Mouse (Mus musculus): ENCODE data around the gene E330017A01Rik. TPM values are rescaled to one million over a fixed set of nuclear protein-coding genes. Genes with fewer than 3 reads are reported as not detected.

E330017A01Rik gene
- polyA plus RNA-seq, 1 experiment, result not detected

DNA sequence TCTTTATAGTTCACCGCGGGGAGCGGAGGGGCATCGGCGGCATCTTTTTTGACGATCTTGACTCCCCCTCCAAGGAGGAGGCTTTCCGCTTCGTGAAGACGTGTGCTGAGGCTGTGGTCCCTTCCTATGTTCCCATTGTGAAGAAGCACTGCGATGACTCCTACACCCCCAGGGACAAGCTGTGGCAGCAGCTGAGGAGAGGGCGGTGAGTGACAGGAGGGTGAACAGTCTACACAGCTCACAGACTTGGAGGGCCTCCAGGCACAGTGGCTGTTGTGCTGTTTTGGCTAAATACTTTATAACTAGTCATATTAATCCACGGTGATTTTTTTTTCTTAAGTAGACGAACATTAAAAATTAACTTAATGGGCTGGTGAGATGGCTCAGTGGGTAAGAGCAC lies 36.7 kb upstream of the E330017A01Rik start:
- Histone ChIP-seq H3K4me2 (ENCODE audit: low read depth) (no peak overlapping the region), H3K79me2 (ENCODE audit: control insufficient read depth, insufficient read depth) (peaks cover 15% of the 10 kb centered on the region), H3ac (ENCODE audit: control insufficient read depth, insufficient read length) (no peak overlapping the region), H3K4me3 (no peak overlapping the region), H3K36me3 (ENCODE audit: control insufficient read depth, insufficient read depth) (peaks cover 37% of the 10 kb centered on the region), H3K27me3 (ENCODE audit: control insufficient read depth, insufficient read depth, insufficient read length) (no peaks in the 10 kb centered on the region)
- no peak for TF ChIP-seq POLR2A (IDR thresholded peaks at IDR 0.05; ENCODE audit: insufficient read length, low read depth)
- TF ChIP-seq MYOD1 (IDR thresholded peaks at IDR 0.05; ENCODE audit: control insufficient read depth in 1 of 3, insufficient read length in 2 of 3, low read depth in 2 of 3), result no peak
- no peak for TF ChIP-seq MAX (IDR thresholded peaks at IDR 0.05; ENCODE audit: low read depth)
- TF ChIP-seq USF1 (IDR thresholded peaks at IDR 0.05; ENCODE audit: low read depth), result no peak
- TF ChIP-seq POLR2AphosphoS2 (IDR thresholded peaks at IDR 0.05; ENCODE audit: insufficient read length, low read depth), result no peak
- TF ChIP-seq TCF12 (IDR thresholded peaks at IDR 0.05; ENCODE audit: insufficient read depth, poor library complexity, severe bottlenecking), result no peak

DNA sequence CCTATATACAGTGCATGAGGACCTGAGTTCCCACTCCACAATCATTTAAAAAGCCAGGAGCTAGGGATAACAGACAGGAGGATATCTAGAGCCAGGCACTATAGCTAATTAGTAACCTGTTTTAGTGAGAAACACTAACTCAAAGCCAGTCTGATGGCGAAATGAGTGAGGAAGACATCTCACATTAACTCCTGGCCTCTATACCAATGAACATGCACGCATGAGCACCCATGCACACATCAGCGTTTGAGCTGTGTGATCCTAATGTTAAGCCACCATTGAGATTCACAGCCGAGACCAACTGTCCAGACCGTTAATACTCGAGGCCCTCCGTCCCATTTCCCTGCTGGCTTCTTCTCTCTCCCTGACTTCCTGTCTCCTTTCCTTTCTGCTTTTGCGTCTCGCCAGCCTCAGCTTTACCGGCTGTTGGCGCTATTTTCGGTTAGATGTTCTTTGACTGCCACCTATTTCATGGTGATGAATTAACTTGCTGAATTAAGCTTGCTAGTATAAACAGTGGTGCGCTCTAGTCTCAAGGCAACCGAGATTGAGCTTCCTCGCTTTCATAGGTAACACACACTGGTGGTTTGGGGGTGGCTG lies 35.4 kb upstream of the E330017A01Rik start:
- Histone ChIP-seq H3K4me2 (ENCODE audit: low read depth) (no peak overlapping the region), H3ac (ENCODE audit: control insufficient read depth, insufficient read length) (no peak overlapping the region), H3K27me3 (ENCODE audit: control insufficient read depth, insufficient read depth, insufficient read length) (no peaks in the 10 kb centered on the region), H3K4me3 (no peak overlapping the region), H3K79me2 (ENCODE audit: control insufficient read depth, insufficient read depth) (peaks cover 15% of the 10 kb centered on the region), H3K36me3 (ENCODE audit: control insufficient read depth, insufficient read depth) (peaks cover 37% of the 10 kb centered on the region)
- no peak for TF ChIP-seq SRF (IDR thresholded peaks at IDR 0.05; ENCODE audit: control insufficient read depth, insufficient read length, low read depth)
- TF ChIP-seq MYOG (IDR thresholded peaks at IDR 0.05; ENCODE audit: control insufficient read depth in 1 of 3, insufficient read depth in 1 of 3, insufficient read length in 2 of 3, low read depth in 2 of 3), result no peak
- TF ChIP-seq TCF12 (IDR thresholded peaks at IDR 0.05; ENCODE audit: insufficient read depth, poor library complexity, severe bottlenecking), result no peak
- TF ChIP-seq MYOD1 (IDR thresholded peaks at IDR 0.05; ENCODE audit: control insufficient read depth in 1 of 3, insufficient read length in 2 of 3, low read depth in 2 of 3), result no peak
- no peak for TF ChIP-seq TCF3 (IDR thresholded peaks at IDR 0.05; ENCODE audit: insufficient read length, low read depth)
- no peak for TF ChIP-seq CEBPB (IDR thresholded peaks at IDR 0.05; ENCODE audit: insufficient read depth, poor library complexity, severe bottlenecking)
- TF ChIP-seq POLR2AphosphoS2 (IDR thresholded peaks at IDR 0.05; ENCODE audit: insufficient read length, low read depth), result no peak
- no peak for TF ChIP-seq REST (IDR thresholded peaks at IDR 0.05; ENCODE audit: insufficient read depth, insufficient read length)
- TF ChIP-seq POLR2A (IDR thresholded peaks at IDR 0.05; ENCODE audit: insufficient read length, low read depth), result no peak
- TF ChIP-seq USF1 (IDR thresholded peaks at IDR 0.05; ENCODE audit: low read depth), result no peak
- TF ChIP-seq MAX (IDR thresholded peaks at IDR 0.05; ENCODE audit: low read depth), result no peak
- TF ChIP-seq E2F4 (IDR thresholded peaks at IDR 0.05; ENCODE audit: insufficient read depth), result no peak

DNA sequence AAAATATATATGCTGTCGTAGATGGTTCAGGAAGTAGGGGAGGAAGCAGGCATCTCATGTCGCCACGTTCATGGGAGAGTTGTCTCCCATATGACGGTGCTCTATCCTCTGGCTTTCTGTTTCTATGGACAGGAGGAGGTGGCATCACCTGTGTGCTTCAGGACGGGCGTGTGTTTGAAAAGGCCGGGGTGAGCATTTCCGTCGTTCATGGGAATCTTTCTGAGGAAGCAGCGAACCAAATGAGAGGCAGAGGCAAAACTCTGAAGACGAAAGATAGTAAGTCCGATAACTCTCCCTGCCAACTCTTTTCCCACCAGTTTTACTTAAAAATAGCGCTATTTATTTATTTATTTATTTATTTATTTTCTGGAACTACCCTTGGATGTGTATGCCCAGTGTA lies 33.9 kb upstream of the E330017A01Rik start:
- Histone ChIP-seq H3K36me3 (ENCODE audit: control insufficient read depth, insufficient read depth) (peaks cover 24% of the 10 kb centered on the region), H3K79me2 (ENCODE audit: control insufficient read depth, insufficient read depth) (peaks cover 15% of the 10 kb centered on the region), H3K4me3 (no peak overlapping the region), H3K27me3 (ENCODE audit: control insufficient read depth, insufficient read depth, insufficient read length) (no peaks in the 10 kb centered on the region), H3ac (ENCODE audit: control insufficient read depth, insufficient read length) (no peak overlapping the region), H3K4me2 (ENCODE audit: low read depth) (no peak overlapping the region)
- TF ChIP-seq MYOG (IDR thresholded peaks at IDR 0.05; ENCODE audit: control insufficient read depth in 1 of 3, insufficient read depth in 1 of 3, insufficient read length in 2 of 3, low read depth in 2 of 3) (no peak), TCF12 (IDR thresholded peaks at IDR 0.05; ENCODE audit: insufficient read depth, poor library complexity, severe bottlenecking) (no peak), MAX (IDR thresholded peaks at IDR 0.05; ENCODE audit: low read depth) (no peak), CEBPB (IDR thresholded peaks at IDR 0.05; ENCODE audit: insufficient read depth, poor library complexity, severe bottlenecking) (no peak), SRF (IDR thresholded peaks at IDR 0.05; ENCODE audit: control insufficient read depth, insufficient read length, low read depth) (no peak), POLR2AphosphoS2 (IDR thresholded peaks at IDR 0.05; ENCODE audit: insufficient read length, low read depth) (no peak), REST (IDR thresholded peaks at IDR 0.05; ENCODE audit: insufficient read depth, insufficient read length) (no peak), MYOD1 (IDR thresholded peaks at IDR 0.05; ENCODE audit: control insufficient read depth in 1 of 3, insufficient read length in 2 of 3, low read depth in 2 of 3) (no peak), USF1 (IDR thresholded peaks at IDR 0.05; ENCODE audit: low read depth) (no peak), E2F4 (IDR thresholded peaks at IDR 0.05; ENCODE audit: insufficient read depth) (no peak)

DNA sequence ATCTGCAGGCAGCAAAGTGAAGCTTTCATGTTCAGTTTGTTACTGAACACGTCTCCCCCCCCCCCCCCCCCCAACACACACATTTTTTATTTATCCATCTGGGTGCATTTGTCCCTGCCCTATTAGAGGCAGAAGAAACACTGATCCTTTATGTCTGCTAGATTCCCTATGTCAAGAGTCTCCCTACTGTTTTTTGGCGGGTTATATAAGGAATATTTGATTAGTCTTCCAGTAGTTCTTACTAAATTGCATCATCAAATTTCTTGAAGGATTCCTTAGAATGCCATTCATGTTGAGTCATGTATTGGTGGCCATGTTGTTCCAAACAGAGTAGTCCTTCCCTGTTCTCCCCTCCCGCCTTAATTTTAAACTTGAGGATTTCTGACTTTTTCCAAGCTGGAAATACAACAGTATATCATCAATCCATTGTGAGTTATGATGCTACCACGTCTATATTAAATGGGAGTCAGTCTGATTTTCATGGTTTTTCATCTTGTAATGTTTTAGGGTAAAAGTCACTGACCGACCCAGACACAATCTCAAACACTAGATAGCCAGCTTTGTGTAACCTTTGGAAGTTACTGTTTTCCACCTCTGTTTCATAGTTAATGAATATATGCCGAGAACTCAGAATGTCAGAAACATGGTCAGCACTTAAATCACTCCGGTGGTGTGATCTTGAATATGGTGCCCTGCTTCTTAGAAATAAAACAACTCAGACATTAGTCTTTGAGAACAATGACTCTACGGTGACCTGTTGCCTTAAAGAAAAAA lies 32.9 kb upstream of the E330017A01Rik start:
- Histone ChIP-seq H3K36me3 (ENCODE audit: control insufficient read depth, insufficient read depth) (peaks cover 22% of the 10 kb centered on the region), H3K4me2 (ENCODE audit: low read depth) (peak overlapping the region; percentile 78), H3K4me3 (peak overlapping the region; percentile 67), H3K27me3 (ENCODE audit: control insufficient read depth, insufficient read depth, insufficient read length) (no peaks in the 10 kb centered on the region), H3K79me2 (ENCODE audit: control insufficient read depth, insufficient read depth) (peaks cover 15% of the 10 kb centered on the region), H3ac (ENCODE audit: control insufficient read depth, insufficient read length) (peak overlapping the region; percentile 67)
- TF ChIP-seq CEBPB (IDR thresholded peaks at IDR 0.05; ENCODE audit: insufficient read depth, poor library complexity, severe bottlenecking), result peak; percentile 54; the same call in 1 of the 2 replicates
- TF ChIP-seq TCF12 (IDR thresholded peaks at IDR 0.05; ENCODE audit: insufficient read depth, poor library complexity, severe bottlenecking), result no peak

DNA sequence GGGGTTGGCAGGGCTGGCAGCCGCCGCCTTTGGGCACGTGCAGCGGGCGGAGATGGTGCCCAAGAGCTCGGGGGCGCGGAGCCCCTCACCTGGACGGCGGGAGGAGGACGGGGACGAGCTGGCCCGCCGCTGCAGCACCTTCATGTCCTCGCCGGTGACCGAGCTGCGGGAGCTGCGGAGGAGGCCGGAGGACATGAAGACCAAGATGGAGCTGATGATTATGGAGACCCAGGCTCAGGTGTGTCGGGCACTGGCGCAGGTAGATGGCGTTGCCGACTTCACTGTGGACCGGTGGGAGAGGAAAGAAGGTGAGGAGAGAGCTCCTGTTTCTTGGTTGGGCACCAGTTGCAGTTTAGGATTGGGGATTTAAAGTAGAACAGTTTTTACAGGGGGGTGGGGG lies 32.1 kb upstream of the E330017A01Rik start:
- Histone ChIP-seq H3K36me3 (ENCODE audit: control insufficient read depth, insufficient read depth) (peaks cover 17% of the 10 kb centered on the region), H3K4me2 (ENCODE audit: low read depth) (peak overlapping the region; percentile 78)
- TF ChIP-seq CEBPB (IDR thresholded peaks at IDR 0.05; ENCODE audit: insufficient read depth, poor library complexity, severe bottlenecking) (no peak), MAX (IDR thresholded peaks at IDR 0.05; ENCODE audit: low read depth) (no peak), MYOG (IDR thresholded peaks at IDR 0.05; ENCODE audit: control insufficient read depth in 1 of 3, insufficient read depth in 1 of 3, insufficient read length in 2 of 3, low read depth in 2 of 3) (no peak), MYOD1 (IDR thresholded peaks at IDR 0.05; ENCODE audit: control insufficient read depth in 1 of 3, insufficient read length in 2 of 3, low read depth in 2 of 3) (no peak), USF1 (IDR thresholded peaks at IDR 0.05; ENCODE audit: low read depth) (no peak), E2F4 (IDR thresholded peaks at IDR 0.05; ENCODE audit: insufficient read depth) (no peak), TCF12 (IDR thresholded peaks at IDR 0.05; ENCODE audit: insufficient read depth, poor library complexity, severe bottlenecking) (no peak), SRF (IDR thresholded peaks at IDR 0.05; ENCODE audit: control insufficient read depth, insufficient read length, low read depth) (no peak), POLR2AphosphoS2 (IDR thresholded peaks at IDR 0.05; ENCODE audit: insufficient read length, low read depth) (no peak), REST (IDR thresholded peaks at IDR 0.05; ENCODE audit: insufficient read depth, insufficient read length) (no peak), TCF3 (IDR thresholded peaks at IDR 0.05; ENCODE audit: insufficient read length, low read depth) (no peak), POLR2A (IDR thresholded peaks at IDR 0.05; ENCODE audit: insufficient read length, low read depth) (no peak)

More for the DNA sequence above, 32.1 kb upstream of the E330017A01Rik start:
- peak overlapping the region; percentile 67 for H3ac ChIP-seq (ENCODE audit: control insufficient read depth, insufficient read length)
- H3K4me3 ChIP-seq, result peak overlapping the region; percentile 67
- no peaks in the 10 kb centered on the region for H3K27me3 ChIP-seq (ENCODE audit: control insufficient read depth, insufficient read depth, insufficient read length)
- H3K79me2 ChIP-seq (ENCODE audit: control insufficient read depth, insufficient read depth), result peaks cover 15% of the 10 kb centered on the region

All from myocyte (in vitro differentiated cells).